Mouse (Mus musculus) gonadal fat pad, adult 2 months (tissue): ENCODE results near the gene Gpr101. TPM values are rescaled to one million over a fixed set of nuclear protein-coding genes. Genes with fewer than 3 reads are reported as not detected.

Experiments
- DNase-seq: peaks from one replicate; pipeline ENCODE4 v3.0.0-alpha.2; 2012; ENCODE audit warnings: low read depth
- polyA plus RNA-seq: library from polyadenylated mRNA; depleted of rRNA; stranded (reverse); fragments of >200 nt; gene quantifications from 2 replicates; pipeline ENCODE4 v1.2.3, GENCODE M21; 2012; rRNA removed

Gpr101 gene
- polyA plus RNA-seq: not detected in 2 replicates

- DNase-seq: no peak
Measured at GRCm38 (mm10) chrX:57503634-57504033, at the start of gene Gpr101. TSS of gene Gpr101 (minus strand) at chrX:57503757.

- no peak for DNase-seq
Measured at GRCm38 (mm10) chrX:57521117-57522095, 17.8 kb upstream of the Gpr101 start.

- DNase-seq: no peak
Measured at GRCm38 (mm10) chrX:57506247-57506646, 2.7 kb upstream of the Gpr101 start.

Other genes starting within 250 kb of the Gpr101 start
- gene Arhgef6, start 165.0 kb downstream of the Gpr101 start, polyA plus RNA-seq: 10.8 and 14.2 TPM in 2 replicates
- gene Rbmx, start 110.7 kb downstream of the Gpr101 start, polyA plus RNA-seq: 16.1 and 18.2 TPM in 2 replicates
- not detected in 2 replicates for gene Gm364, start 94.6 kb downstream of the Gpr101 start, polyA plus RNA-seq